Mouse (Mus musculus) hindlimb bud, embryonic 11.5 days (tissue): ENCODE data around the gene Npl.
"Not testable (repeated sequence)": the region's sequence is repeated elsewhere in the genome, so short reads cannot be mapped to it uniquely, and the experiment has no call there.

Experiments
- DNase-seq: peaks from one replicate; pipeline ENCODE4 v3.0.0-alpha.2; 2012; ENCODE audit warnings: low read depth, low spot score; ENCODE audit errors: extremely low spot score

Gene Npl

DNA sequence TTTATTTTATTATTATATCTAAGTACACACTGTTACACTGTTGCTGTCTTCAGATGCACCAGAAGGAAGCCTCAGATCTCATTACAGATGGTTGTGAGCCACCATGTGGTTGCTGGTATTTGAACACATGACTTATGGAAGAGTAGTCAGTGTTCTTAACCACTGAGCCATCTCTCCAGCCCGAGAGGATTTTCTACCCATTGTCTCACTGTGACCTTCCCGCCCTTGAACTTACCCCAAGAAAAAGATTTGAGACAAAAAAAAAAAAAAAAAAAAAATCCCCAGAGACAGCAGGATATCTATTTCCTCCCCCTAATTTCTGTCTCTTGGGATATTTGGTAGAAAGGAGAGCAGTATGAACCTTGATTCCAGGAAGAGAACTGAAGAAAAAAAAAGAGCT is 60.3 kb downstream of the Npl start:
- no peak for DNase-seq

GRCm38 (mm10) chr1:153489132-153489531 is 60.7 kb downstream of the Npl start:
- no peak for DNase-seq

DNA sequence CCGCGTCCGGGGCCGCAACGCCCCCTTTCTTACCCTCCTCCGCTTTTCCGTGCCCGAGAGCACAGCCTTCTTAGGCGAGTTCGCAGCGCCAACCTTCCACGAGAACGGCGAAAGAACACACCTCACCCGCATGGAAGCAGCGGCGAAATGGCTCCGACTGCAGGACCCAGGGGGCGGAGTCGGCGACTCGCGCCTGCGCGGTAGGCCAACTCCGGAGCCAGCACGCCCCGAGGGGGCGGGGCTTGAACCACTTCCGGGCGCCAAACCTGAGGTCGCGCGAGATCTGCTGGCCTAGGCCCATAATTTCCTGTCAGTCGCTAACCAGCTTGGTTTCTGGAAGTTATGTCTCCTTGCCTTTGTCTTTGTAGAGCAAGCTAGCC is 62.4 kb downstream of the Npl start, which contains the start of gene Dhx9:
Gene Dhx9 (minus strand): TSS at position 161 of the 380 bp plus-strand sequence.
- peak; percentile 93 for DNase-seq

GRCm38 (mm10) chr1:153486767-153487499 is 62.9 kb downstream of the Npl start:
- no peak for DNase-seq

- not testable (repeated sequence) for DNase-seq
Observed at GRCm38 (mm10) chr1:153486120-153486519, 63.7 kb downstream of the Npl start.

DNA sequence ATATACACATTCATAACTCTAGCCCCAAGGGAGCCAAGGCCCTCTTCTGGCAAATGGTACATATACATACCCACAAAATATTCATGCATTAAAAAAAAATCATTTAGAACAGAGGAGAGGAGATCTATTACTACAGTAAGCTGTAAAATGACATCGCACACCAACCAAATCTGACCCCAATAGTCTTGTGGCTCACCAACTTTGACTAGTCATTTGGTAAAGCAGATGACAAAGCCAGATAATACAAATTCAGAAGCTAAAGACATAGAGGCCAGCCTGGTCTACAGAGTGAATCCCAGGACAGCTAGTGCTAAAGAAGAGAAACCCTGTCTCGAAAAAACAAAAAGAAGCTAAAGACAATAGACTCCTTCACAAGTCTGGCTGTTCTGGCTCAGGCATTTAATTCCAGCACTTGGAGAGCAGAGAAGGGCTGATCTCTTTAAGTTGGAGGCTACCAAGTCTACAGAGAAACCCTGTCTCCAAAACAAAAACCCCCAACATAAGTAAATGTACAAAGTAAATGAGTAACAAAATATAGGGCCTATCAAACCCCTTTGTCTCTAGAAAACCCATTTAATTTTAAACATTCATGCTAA is 64.5 kb downstream of the Npl start:
- no peak for DNase-seq

- DNase-seq: no peak
Observed at GRCm38 (mm10) chr1:153481025-153481412, 68.8 kb downstream of the Npl start.

GRCm38 (mm10) chr1:153480386-153481024 is 69.3 kb downstream of the Npl start:
- DNase-seq: peak; percentile 70

- DNase-seq: no peak
Observed at GRCm38 (mm10) chr1:153479296-153479695, 70.5 kb downstream of the Npl start.

DNA sequence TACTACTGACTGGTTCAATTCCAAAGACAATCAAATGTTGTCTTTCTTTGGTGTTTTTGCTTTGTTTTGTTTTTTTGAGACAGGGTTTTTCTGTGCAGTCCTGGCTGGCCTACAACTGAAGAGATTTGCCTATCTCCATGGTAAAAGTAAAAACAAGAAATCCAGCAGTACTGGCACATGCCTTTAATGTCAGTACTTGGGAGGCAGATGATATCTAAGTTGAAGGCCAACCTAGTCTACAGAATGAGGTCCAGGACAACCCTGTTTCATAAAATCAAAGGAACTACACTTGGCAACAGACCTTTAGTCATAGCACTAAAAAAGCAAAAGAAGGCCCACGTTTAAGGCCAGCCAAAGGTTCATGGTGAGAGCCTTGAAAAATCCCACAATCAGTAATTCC is 88.0 kb downstream of the Npl start:
- DNase-seq: no peak

GRCm38 (mm10) chr1:153456137-153456536 is 93.7 kb downstream of the Npl start:
- no peak for DNase-seq

DNA sequence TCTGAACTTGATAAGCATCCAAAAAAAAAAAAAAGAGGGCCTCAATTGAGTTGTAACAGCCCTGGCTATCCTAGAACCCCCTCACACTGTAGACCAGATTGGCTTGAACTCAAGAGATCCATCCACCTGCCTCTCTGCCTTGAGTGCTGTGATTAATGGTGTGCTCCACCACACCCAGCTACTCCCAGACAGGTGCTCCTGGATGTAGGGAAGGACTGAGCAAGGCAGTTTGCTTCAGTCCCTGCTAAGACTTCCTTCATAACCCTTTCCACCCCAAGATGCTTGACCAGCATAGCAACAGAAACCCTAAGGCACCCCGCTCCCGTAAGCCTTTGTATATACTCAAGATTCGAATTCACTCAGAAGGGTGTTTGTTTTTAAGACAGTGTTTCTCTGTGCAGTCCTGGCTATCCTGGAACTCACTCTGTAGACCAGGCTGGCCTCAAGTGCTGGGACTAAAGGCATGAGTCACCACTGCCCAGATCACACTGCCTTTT is 96.7 kb downstream of the Npl start:
- no peak for DNase-seq
